In genomic region chr2:163101646-163102203, GRCm38 (mm10) we compare ENCODE assay signal across 9 mouse cellular contexts. TPM values are rescaled to one million over a fixed set of nuclear protein-coding genes. Genes with fewer than 3 reads are reported as not detected.
DNase-seq lines count a peak whose midpoint lies in the region; ATAC-seq lines count a peak whose summit lies in the region.
"Had no signal": no experiment of that assay in that cellular context is flagged by ENCODE, and none has a peak within 500 bp of the region (broad histone marks: within the 10 kb centered on the region; RNA-seq: fewer than 3 reads in every experiment).

No protein-coding gene starts in this region.

- H3K9ac ChIP-seq in neural tube, embryonic 15.5 days (replicated peaks), result no peak overlapping the region
- H3K9ac ChIP-seq in kidney, embryonic 15.5 days, result no peak overlapping the region
- H3K9ac ChIP-seq in liver, embryonic 13.5 days, result no peak overlapping the region
- H3K9ac ChIP-seq: neural tube, embryonic 12.5 days had no signal

- H3K4me3 ChIP-seq in neural tube, embryonic 15.5 days (replicated peaks), result no peak overlapping the region
- H3K4me3 ChIP-seq in kidney, embryonic 15.5 days (replicated peaks), result no peak overlapping the region
- H3K4me3 ChIP-seq in liver, embryonic 13.5 days (replicated peaks), result no peak overlapping the region
- H3K4me3 ChIP-seq: neural tube, embryonic 12.5 days had no signal

- intact Hi-C loops in gastrocnemius, postnatal 14 days (cut with DNase I; ENCODE audit: low total_unique reads), result loop anchor here (2.0 to 5.0 kb wide), 2 partner anchors 227 to 301 kb away; no protein-coding TSS in a partner anchor

- peak; percentile 92 for DNase-seq in neural tube, embryonic 10.5 days (ENCODE audit: extremely low spot score, low spot score)
- DNase-seq in cerebellum, postnatal 4 days (ENCODE audit: low spot score in 2 of 2), result peak; percentile 80 to 88
- DNase-seq in gastrocnemius, postnatal 14 days, result peak; percentile 47
- peak; percentile 17 for DNase-seq in liver, embryonic 13.5 days
- peak; percentile 76 for DNase-seq in thymus, postnatal 25 days

- peaks cover 45% of the 10 kb centered on the region for H3K27me3 ChIP-seq in neural tube, embryonic 15.5 days (replicated peaks)
- peaks cover 36% of the 10 kb centered on the region for H3K27me3 ChIP-seq in kidney, embryonic 15.5 days
- H3K27me3 ChIP-seq in liver, embryonic 13.5 days, result peaks cover 4% of the 10 kb centered on the region; the same call in 1 of the 2 replicates

- H3K4me1 ChIP-seq in neural tube, embryonic 15.5 days, result peaks cover 18% of the 10 kb centered on the region
- H3K4me1 ChIP-seq in kidney, embryonic 15.5 days, result peaks cover 5% of the 10 kb centered on the region; the same call in 1 of the 2 replicates
- peaks cover 4% of the 10 kb centered on the region; the same call in 1 of the 2 replicates for H3K4me1 ChIP-seq in liver, embryonic 13.5 days (replicated peaks)

- H3K9me3 ChIP-seq in neural tube, embryonic 15.5 days (replicated peaks), result no peaks in the 10 kb centered on the region
- no peaks in the 10 kb centered on the region for H3K9me3 ChIP-seq in kidney, embryonic 15.5 days (replicated peaks)
- no peaks in the 10 kb centered on the region for H3K9me3 ChIP-seq in liver, embryonic 13.5 days (replicated peaks)
- H3K9me3 ChIP-seq: neural tube, embryonic 12.5 days had no signal

- WGBS in neural tube, embryonic 15.5 days, result 7% methylated on average over 10 of the region's 10 CpGs
- WGBS in kidney, embryonic 15.5 days, result 10% methylated on average over 10 of the region's 10 CpGs
- 7% methylated on average over 10 of the region's 10 CpGs for WGBS in liver, embryonic 13.5 days (ENCODE audit: insufficient replicate concordance)

- no peaks in the 10 kb centered on the region for H3K36me3 ChIP-seq in neural tube, embryonic 15.5 days
- no peaks in the 10 kb centered on the region for H3K36me3 ChIP-seq in kidney, embryonic 15.5 days
- no peaks in the 10 kb centered on the region for H3K36me3 ChIP-seq in liver, embryonic 13.5 days
- H3K36me3 ChIP-seq: neural tube, embryonic 12.5 days had no signal

- ATAC-seq in neural tube, embryonic 15.5 days (ENCODE audit: low FRiP score), result no peak
- ATAC-seq in kidney, embryonic 15.5 days (replicated peaks; ENCODE audit: low FRiP score), result 0 out of 2 replicates have a peak, but pooled peaks have one; percentile 23
- ATAC-seq in liver, embryonic 13.5 days (ENCODE audit: low read depth), result no peak
- ATAC-seq in neutrophil, adult 5-6 weeks (ENCODE audit: extremely low read depth, insufficient number of reproducible peaks, low FRiP score, poor library complexity, severe bottlenecking), result 0 out of 2 replicates have a peak, but pooled peaks have one; percentile 14

- no peak overlapping the region for H3K27ac ChIP-seq in neural tube, embryonic 15.5 days (replicated peaks)
- H3K27ac ChIP-seq in kidney, embryonic 15.5 days, result no peak overlapping the region
- H3K27ac ChIP-seq in liver, embryonic 13.5 days, result no peak overlapping the region
- H3K27ac ChIP-seq: neural tube, embryonic 12.5 days had no signal

- H3K4me2 ChIP-seq in neural tube, embryonic 15.5 days, result no peak overlapping the region
- no peak overlapping the region for H3K4me2 ChIP-seq in kidney, embryonic 15.5 days
- no peak overlapping the region for H3K4me2 ChIP-seq in liver, embryonic 13.5 days
- H3K4me2 ChIP-seq: neural tube, embryonic 12.5 days had no signal

RNA-seq across cellular contexts. Expression of gene Gtsf1l, which starts 14.1 kb away (rescaled TPM):
- not detected in 2 replicates for polyA plus RNA-seq in neural tube, embryonic 15.5 days (2015; fragmentation: Nextera tagmentation; extraction: Ambion mirVana)
- total RNA-seq in gastrocnemius, postnatal 14 days (2021), result not detected
- not detected in 2 replicates for polyA plus RNA-seq in kidney, embryonic 15.5 days (2015; fragmentation: Nextera tagmentation; extraction: Ambion mirVana)
- polyA plus RNA-seq in liver, embryonic 13.5 days (2015; fragmentation: Nextera tagmentation; extraction: Ambion mirVana), result not detected in 2 replicates
- not detected in 2 replicates for total RNA-seq in neutrophil, adult 5-6 weeks (2017)
- polyA plus RNA-seq: neural tube, embryonic 12.5 days had no signal

RNA-seq across cellular contexts. Expression of gene Mybl2, which starts 47.2 kb away (rescaled TPM):
- 2.8 and 9.3 TPM in 2 replicates for polyA plus RNA-seq in neural tube, embryonic 15.5 days (2015; fragmentation: Nextera tagmentation; extraction: Ambion mirVana)
- total RNA-seq in gastrocnemius, postnatal 14 days (2021), result 1 to 10 TPM; 1.3 to 2.5 TPM
- 25.7 and 29.4 TPM in 2 replicates for polyA plus RNA-seq in kidney, embryonic 15.5 days (2015; fragmentation: Nextera tagmentation; extraction: Ambion mirVana)
- polyA plus RNA-seq in liver, embryonic 13.5 days (2015; fragmentation: Nextera tagmentation; extraction: Ambion mirVana), result 45.7 and 50.9 TPM in 2 replicates
- total RNA-seq in neutrophil, adult 5-6 weeks (2017), result 0.86 and 4.0 TPM in 2 replicates

Comparison
In these comparisons a context has a peak if more than half of its experiments do, and no peak if none do; other contexts are left out.
1. DNase-seq: peak in every context shown above with its lines; median percentile 92 in neural tube, embryonic 10.5 days; 84 in cerebellum, postnatal 4 days; 76 in thymus, postnatal 25 days; 47 in gastrocnemius, postnatal 14 days; 17 in liver, embryonic 13.5 days.
2. ATAC-seq: peak in kidney, embryonic 15.5 days (single experiment) and neutrophil, adult 5-6 weeks (single experiment); none in neural tube, embryonic 15.5 days (single experiment) and liver, embryonic 13.5 days (single experiment).